Mouse (Mus musculus): ENCODE data around the gene Eps8l1. TPM values are rescaled to one million over a fixed set of nuclear protein-coding genes. Genes with fewer than 3 reads are reported as not detected.

Gene Eps8l1
- total and polyA plus RNA-seq, 3 experiments: 4.2 to 8.4 (median 6.0) TPM

DNA sequence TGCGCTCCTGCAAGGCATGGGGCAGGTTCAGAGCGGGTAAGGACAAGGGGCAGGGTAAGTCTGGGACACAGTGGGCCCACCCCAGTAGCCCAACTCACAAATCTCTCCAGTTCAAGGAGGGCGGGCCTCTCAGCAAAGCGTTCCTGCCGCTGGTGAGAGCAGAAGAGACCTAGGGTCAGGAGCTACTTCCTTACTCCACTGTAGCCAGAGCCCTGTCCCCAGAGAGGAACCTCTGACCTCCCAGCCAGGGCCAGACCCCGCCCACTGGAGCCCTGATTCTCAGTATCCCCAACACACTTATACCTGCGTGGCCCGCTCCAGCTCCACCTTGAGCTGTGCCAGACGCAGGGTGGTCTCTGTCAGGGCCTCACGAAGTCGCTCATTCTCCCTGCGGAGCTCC, 21.8 kb downstream of the Eps8l1 start:
- DNase-seq (ENCODE audit: extremely low read depth): no peak
- H3K4me2 ChIP-seq (ENCODE audit: insufficient read depth, low read depth, poor library complexity, severe bottlenecking): no peak overlapping the region
- H3K27me3 ChIP-seq (replicated peaks): no peaks in the 10 kb centered on the region
- TF ChIP-seq NELFE (IDR thresholded peaks at IDR 0.05; ENCODE audit: low read depth, low read length) (no peak), KAT2A (IDR thresholded peaks at IDR 0.05; ENCODE audit: insufficient replicate concordance, low read length) (no peak), MAFK (IDR thresholded peaks at IDR 0.05; ENCODE audit: insufficient replicate concordance, low read length) (no peak), GABPA (IDR thresholded peaks at IDR 0.05; ENCODE audit: insufficient replicate concordance, low read depth, low read length) (no peak), POLR2AphosphoS2 (IDR thresholded peaks at IDR 0.05; ENCODE audit: low read depth, low read length) (no peak), JUND (conservative IDR thresholded peaks at IDR 0.05; ENCODE audit: low read depth, low read length) (no peak), HCFC1 (IDR thresholded peaks at IDR 0.05; ENCODE audit: low read depth, low read length) (no peak), ZNF384 (IDR thresholded peaks at IDR 0.05; ENCODE audit: low read depth, low read length) (no peak), ZC3H11A (IDR thresholded peaks at IDR 0.05; ENCODE audit: low read depth, low read length) (no peak), PAX5 (IDR thresholded peaks at IDR 0.05; ENCODE audit: low read length) (no peak), CHD2 (IDR thresholded peaks at IDR 0.05; ENCODE audit: low read length) (no peak), ZMIZ1 (IDR thresholded peaks at IDR 0.05; ENCODE audit: low read depth, low read length) (no peak)
- no peak overlapping the region for H3K27ac ChIP-seq (ENCODE audit: insufficient read depth, low read depth)
- dilution Hi-C loops (cut with MboI; ENCODE audit: extremely low pct_ligation_motif_present, extremely low pct_unique_long_range_greater_than_20kb, low sequenced_read_pairs): no loop called here
- H3K79me2 ChIP-seq (replicated peaks; ENCODE audit: control insufficient read depth, extremely low read depth, insufficient read depth, poor library complexity, severe bottlenecking): no peaks in the 10 kb centered on the region
- no peak overlapping the region for H3K4me3 ChIP-seq (replicated peaks in 1 of 3; ENCODE audit: low read depth in 2 of 3, low read length in 2 of 3, poor library complexity in 1 of 3)
- H3K9ac ChIP-seq (ENCODE audit: insufficient read depth, low read depth): no peak overlapping the region
- peaks cover 83 to 100% of the 10 kb centered on the region in 2 experiments for H3K36me3 ChIP-seq (replicated peaks in 1 of 2; ENCODE audit: control insufficient read depth in 1 of 2, insufficient read depth in 1 of 2, low read length in 1 of 2)
- in situ Hi-C loops (cut with MboI; ENCODE audit: low pct_ligation_motif_present, low pct_unique_long_range_greater_than_20kb, low sequenced_read_pairs): no loop called here
- H3K9me3 ChIP-seq (replicated peaks; ENCODE audit: low read length): no peaks in the 10 kb centered on the region
- no peaks in the 10 kb centered on the region for H3K4me1 ChIP-seq (ENCODE audit: control insufficient read depth in 1 of 2, insufficient read depth in 2 of 2)

DNA sequence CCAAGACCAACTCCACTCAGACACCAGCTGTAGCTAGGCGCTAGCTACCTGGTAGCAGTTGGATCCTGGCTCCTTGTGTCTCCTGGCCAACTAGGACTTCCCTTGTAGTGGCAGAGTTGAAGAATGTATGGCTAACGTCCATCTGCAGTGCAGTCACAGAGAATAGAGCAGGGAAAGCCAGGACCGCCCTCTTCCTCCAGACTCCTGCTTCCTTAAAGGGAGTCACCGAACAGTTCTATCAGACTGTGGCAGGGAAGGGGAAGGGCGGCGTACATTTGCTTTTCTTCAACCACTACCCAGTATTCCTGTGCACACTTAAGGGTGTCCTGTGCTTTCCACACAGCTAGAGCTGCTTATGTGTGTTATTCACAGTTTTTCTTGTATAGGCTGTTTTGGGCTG, 30.8 kb downstream of the Eps8l1 start:
- Histone ChIP-seq H3K4me3 (replicated peaks in 1 of 3; ENCODE audit: low read depth in 2 of 3, low read length in 2 of 3, poor library complexity in 1 of 3) (no peak overlapping the region), H3K27ac (ENCODE audit: insufficient read depth, low read depth) (no peak overlapping the region), H3K4me2 (ENCODE audit: insufficient read depth, low read depth, poor library complexity, severe bottlenecking) (no peak overlapping the region), H3K9ac (ENCODE audit: insufficient read depth, low read depth) (no peak overlapping the region), H3K79me2 (replicated peaks; ENCODE audit: control insufficient read depth, extremely low read depth, insufficient read depth, poor library complexity, severe bottlenecking) (peaks cover 14% of the 10 kb centered on the region; the same call in 1 of the 2 replicates), H3K9me3 (replicated peaks; ENCODE audit: low read length) (no peaks in the 10 kb centered on the region), H3K4me1 (ENCODE audit: control insufficient read depth in 1 of 2, insufficient read depth in 2 of 2) (peaks cover 0 to 1% of the 10 kb centered on the region in 2 experiments; a peak in 1 of 4 replicates), H3K36me3 (replicated peaks in 1 of 2; ENCODE audit: control insufficient read depth in 1 of 2, insufficient read depth in 1 of 2, low read length in 1 of 2) (peaks cover 81 to 100% of the 10 kb centered on the region in 2 experiments), H3K27me3 (replicated peaks) (no peaks in the 10 kb centered on the region)
- TF ChIP-seq TBP (conservative IDR thresholded peaks at IDR 0.05; ENCODE audit: low read depth, low read length) (no peak), MAFK (IDR thresholded peaks at IDR 0.05; ENCODE audit: insufficient replicate concordance, low read length) (no peak)
- in situ Hi-C loops (cut with MboI; ENCODE audit: low pct_ligation_motif_present, low pct_unique_long_range_greater_than_20kb, low sequenced_read_pairs): no loop called here
- dilution Hi-C loops (cut with MboI; ENCODE audit: extremely low pct_ligation_motif_present, extremely low pct_unique_long_range_greater_than_20kb, low sequenced_read_pairs): no loop called here
- no peak for DNase-seq (ENCODE audit: extremely low read depth)

Measured in CH12.LX (cell line).